In the genomic region with DNA sequence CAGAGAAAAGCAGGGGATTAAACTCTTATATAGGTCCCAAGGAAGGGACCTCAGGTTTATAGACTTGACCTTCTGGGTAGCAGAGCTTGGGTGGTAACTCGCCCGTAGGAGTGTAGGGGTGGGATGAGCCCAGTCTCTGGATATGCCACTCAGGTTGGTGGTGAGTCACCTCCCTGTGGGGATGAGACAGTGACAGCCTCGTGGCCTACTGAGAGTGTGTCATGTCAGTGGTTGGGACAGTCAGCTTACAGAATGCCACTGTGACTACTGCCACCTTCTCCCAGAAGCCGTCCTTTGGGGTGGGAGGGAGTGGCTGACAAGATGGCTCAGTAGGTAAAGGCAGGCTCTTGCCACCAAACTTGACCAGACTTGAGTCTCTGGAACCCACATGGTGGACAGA, we compare ENCODE assay signal across 12 mouse cellular contexts. TPM values are rescaled to one million over a fixed set of nuclear protein-coding genes. Genes with fewer than 3 reads are reported as not detected.
DNase-seq lines count a peak whose midpoint lies in the region; ATAC-seq lines count a peak whose summit lies in the region.
"Had no signal": no experiment of that assay in that cellular context is flagged by ENCODE, and none has a peak within 500 bp of the region (broad histone marks: within the 10 kb centered on the region; RNA-seq: fewer than 3 reads in every experiment).

No protein-coding gene starts in this region.

- H3K9me3 ChIP-seq in embryonic facial prominence, embryonic 10.5 days, result no peaks in the 10 kb centered on the region
- no peaks in the 10 kb centered on the region for H3K9me3 ChIP-seq in midbrain, embryonic 15.5 days
- H3K9me3 ChIP-seq: stomach, embryonic 15.5 days had no signal

- 88% methylated on average over 4 of the region's 4 CpGs for WGBS in embryonic facial prominence, embryonic 10.5 days
- 87% methylated on average over 4 of the region's 4 CpGs for WGBS in midbrain, embryonic 15.5 days

- DNase-seq in adrenal gland, postnatal 36 days, result peak; percentile 53 to 57
- DNase-seq in adrenal gland, adult 8-10 months, result no peak
- DNase-seq in kidney, postnatal 10 days, result peak; percentile 7
- DNase-seq in kidney, adult 8-10 months, result no peak
- no peak for DNase-seq in embryonic facial prominence, embryonic 10.5 days (ENCODE audit: low spot score)
- no peak for DNase-seq in urinary bladder, adult 2 months (ENCODE audit: low spot score)
- no peak for DNase-seq in natural killer cell, adult 2 months (ENCODE audit: low spot score in 2 of 2)
- DNase-seq: gastrocnemius, postnatal 36 days; kidney, postnatal 14 days; retina, postnatal 1 day had no signal

- H3K36me3 ChIP-seq in embryonic facial prominence, embryonic 10.5 days (replicated peaks), result peaks cover 30% of the 10 kb centered on the region
- no peaks in the 10 kb centered on the region for H3K36me3 ChIP-seq in midbrain, embryonic 15.5 days (replicated peaks)
- H3K36me3 ChIP-seq: stomach, embryonic 15.5 days had no signal

- H3K4me2 ChIP-seq in midbrain, embryonic 15.5 days, result no peak overlapping the region
- H3K4me2 ChIP-seq: stomach, embryonic 15.5 days had no signal

- no peak overlapping the region for H3K9ac ChIP-seq in midbrain, embryonic 15.5 days
- H3K9ac ChIP-seq: stomach, embryonic 15.5 days had no signal

- H3K27ac ChIP-seq in embryonic facial prominence, embryonic 10.5 days (replicated peaks), result 0 out of 2 replicates have a peak overlapping the region, but pooled peaks have one; percentile 5
- peak overlapping the region; percentile 80; the same call in 1 of the 2 replicates for H3K27ac ChIP-seq in midbrain, embryonic 15.5 days

- no peak for ATAC-seq in midbrain, embryonic 15.5 days (replicated peaks)

- H3K4me1 ChIP-seq in embryonic facial prominence, embryonic 10.5 days, result peaks cover 36% of the 10 kb centered on the region
- H3K4me1 ChIP-seq in midbrain, embryonic 15.5 days, result peaks cover 27% of the 10 kb centered on the region

- no peak overlapping the region for H3K4me3 ChIP-seq in embryonic facial prominence, embryonic 10.5 days
- H3K4me3 ChIP-seq in midbrain, embryonic 15.5 days, result no peak overlapping the region
- H3K4me3 ChIP-seq: stomach, embryonic 15.5 days had no signal

- no peaks in the 10 kb centered on the region for H3K27me3 ChIP-seq in embryonic facial prominence, embryonic 10.5 days (replicated peaks; ENCODE audit: low read depth, poor library complexity, severe bottlenecking)
- no peaks in the 10 kb centered on the region for H3K27me3 ChIP-seq in midbrain, embryonic 15.5 days (replicated peaks)
- H3K27me3 ChIP-seq: stomach, embryonic 15.5 days had no signal

RNA-seq across cellular contexts. Expression of gene Trmt61a, which starts 8.5 kb away (rescaled TPM):
- 10 to 100 TPM; 15.7 to 18.6 TPM for total RNA-seq in adrenal gland, postnatal 36 days (2021)
- total RNA-seq in adrenal gland, adult 8-10 months (2022), result 10 to 100 TPM; 12.8 to 16.6 (median 16.0) TPM
- polyA plus RNA-seq in embryonic facial prominence, embryonic 10.5 days (2016; fragmentation: Nextera tagmentation; extraction: Ambion mirVana), result 17.7 and 19.6 TPM in 2 replicates
- polyA plus RNA-seq in midbrain, embryonic 15.5 days (2015; fragmentation: Nextera tagmentation; extraction: Ambion mirVana), result 10.4 and 11.9 TPM in 2 replicates
- 17.1 and 25.1 TPM in 2 replicates for polyA plus RNA-seq in urinary bladder, adult 2 months (2012; rRNA removed)

RNA-seq across cellular contexts. Expression of gene Ckb, which starts 14.3 kb away (rescaled TPM):
- 10 to 100 TPM; 34.2 to 53.4 TPM for total RNA-seq in adrenal gland, postnatal 36 days (2021)
- 100 to 1,000 TPM in 1 of 4 experiments, 10 to 100 TPM in 3; 50.3 to 118 (median 79.5) TPM for total RNA-seq in adrenal gland, adult 8-10 months (2022)
- polyA plus RNA-seq in embryonic facial prominence, embryonic 10.5 days (2016; fragmentation: Nextera tagmentation; extraction: Ambion mirVana), result 479 and 683 TPM in 2 replicates
- polyA plus RNA-seq in midbrain, embryonic 15.5 days (2015; fragmentation: Nextera tagmentation; extraction: Ambion mirVana), result 1,376 and 1,480 TPM in 2 replicates
- 2,258 and 2,468 TPM in 2 replicates for polyA plus RNA-seq in urinary bladder, adult 2 months (2012; rRNA removed)

RNA-seq across cellular contexts. Expression of gene Bag5, which starts 26.7 kb away (rescaled TPM):
- 10 to 100 TPM; 37.2 to 39.8 TPM for total RNA-seq in adrenal gland, postnatal 36 days (2021)
- total RNA-seq in adrenal gland, adult 8-10 months (2022), result 10 to 100 TPM; 39.2 to 41.7 (median 40.0) TPM
- 50.2 and 58.0 TPM in 2 replicates for polyA plus RNA-seq in embryonic facial prominence, embryonic 10.5 days (2016; fragmentation: Nextera tagmentation; extraction: Ambion mirVana)
- polyA plus RNA-seq in midbrain, embryonic 15.5 days (2015; fragmentation: Nextera tagmentation; extraction: Ambion mirVana), result 71.7 and 73.1 TPM in 2 replicates
- 30.4 and 32.8 TPM in 2 replicates for polyA plus RNA-seq in urinary bladder, adult 2 months (2012; rRNA removed)

RNA-seq across cellular contexts. Expression of gene Apopt1, which starts 26.7 kb away (rescaled TPM):
- 10 to 100 TPM; 58.8 to 76.2 TPM for total RNA-seq in adrenal gland, postnatal 36 days (2021)
- 10 to 100 TPM; 65.7 to 82.3 (median 74.3) TPM for total RNA-seq in adrenal gland, adult 8-10 months (2022)
- polyA plus RNA-seq in embryonic facial prominence, embryonic 10.5 days (2016; fragmentation: Nextera tagmentation; extraction: Ambion mirVana), result 56.2 and 56.4 TPM in 2 replicates
- 51.9 and 55.3 TPM in 2 replicates for polyA plus RNA-seq in midbrain, embryonic 15.5 days (2015; fragmentation: Nextera tagmentation; extraction: Ambion mirVana)
- polyA plus RNA-seq in urinary bladder, adult 2 months (2012; rRNA removed), result 47.1 and 50.6 TPM in 2 replicates

Comparison
In these comparisons a context has a peak if more than half of its experiments do, and no peak if none do; other contexts are left out.
1. DNase-seq: peak in adrenal gland, postnatal 36 days (2 of 2) and kidney, postnatal 10 days (single experiment); none in adrenal gland, adult 8-10 months (single experiment), kidney, adult 8-10 months (0 of 2), embryonic facial prominence, embryonic 10.5 days (single experiment), urinary bladder, adult 2 months (single experiment) and natural killer cell, adult 2 months (0 of 2).